Mouse (Mus musculus) liver, postnatal 0 days (tissue): ENCODE data around the gene Hbs1l. TPM values are rescaled to one million over a fixed set of nuclear protein-coding genes. Genes with fewer than 3 reads are reported as not detected.

ENCODE experiments used
- ATAC-seq: fragments of 200-750 bp; cut with Nextera tagmentation; 2 replicates; pipeline ENCODE4 v1.8.0; 2017; ENCODE audit warnings: mild to moderate bottlenecking, moderate library complexity
- DNase-seq: peaks from one replicate; pipeline ENCODE4 v3.0.0-alpha.2; 2016
- H3K27ac ChIP-seq: fragments of 300-500 bp; sonication (generic); 2 replicates; pipeline ENCODE4 v1.5.1; 2014; ENCODE audit warnings: antibody characterized with exemption, moderate library complexity, mild to moderate bottlenecking, low read depth
- H3K27me3 ChIP-seq: fragments of 300-500 bp; sonication (generic); 2 replicates; pipeline ENCODE4 v1.6.1; 2014; ENCODE audit warnings: low read length, control low read depth, mixed read lengths; ENCODE audit not compliant: insufficient read depth
- H3K36me3 ChIP-seq: fragments of 300-500 bp; sonication (generic); replicated peaks from 2 replicates; pipeline ENCODE4 v1.6.1; 2014; ENCODE audit warnings: mild to moderate bottlenecking, control low read depth, low read length, moderate library complexity, mixed read lengths; ENCODE audit not compliant: insufficient read depth
- H3K4me1 ChIP-seq: fragments of 300-500 bp; sonication (generic); 2 replicates; pipeline ENCODE4 v1.6.1; 2014; ENCODE audit warnings: antibody characterized with exemption, mild to moderate bottlenecking, control low read depth; ENCODE audit not compliant: insufficient read depth
- H3K4me2 ChIP-seq: fragments of 300-500 bp; sonication (generic); 2 replicates; pipeline ENCODE4 v1.6.1; 2014; ENCODE audit warnings: low read depth, mild to moderate bottlenecking, low read length, moderate library complexity, mixed read lengths
- H3K4me3 ChIP-seq: fragments of 300-500 bp; sonication (generic); 2 replicates; pipeline ENCODE4 v1.5.1; 2014; ENCODE audit warnings: low read depth, low read length
- H3K9ac ChIP-seq: fragments of 300-500 bp; sonication (generic); replicated peaks from 2 replicates; pipeline ENCODE4 v1.6.1; 2014; ENCODE audit warnings: mild to moderate bottlenecking, moderate library complexity
- H3K9me3 ChIP-seq: fragments of 300-500 bp; sonication (generic); 2 replicates; pipeline ENCODE4 v1.6.1; 2016; ENCODE audit warnings: mild to moderate bottlenecking, control low read depth, low read length, mixed read lengths
- CTCF ChIP-seq: sonication (generic); IDR thresholded peaks from 2 replicates; pipeline ENCODE4 v1.5.1; 2016; ENCODE audit warnings: antibody characterized with exemption, low read depth
- EP300 ChIP-seq: IDR thresholded peaks from 2 replicates; pipeline ENCODE4 v1.6.1; 2016; ENCODE audit warnings: antibody characterized with exemption, low read depth, mild to moderate bottlenecking
- WGBS: fragments of 180-500 bp; shearing (Covaris S2); extraction: QIAGEN DNeasy Blood & Tissue Kit; methylation state at CpG from one replicate; pipeline ENCODE4 v1.1.7; 2014; ENCODE audit not compliant: insufficient replicate concordance; 5-methylcytosine and 5-hydroxymethylcytosine counted together
- polyA plus RNA-seq: library from polyadenylated mRNA; unstranded; fragments of >200 nt; fragmentation: Nextera tagmentation; extraction: Ambion mirVana; gene quantifications from 2 replicates; pipeline ENCODE4 v1.2.1, GENCODE M21; 2015

Gene Hbs1l
- polyA plus RNA-seq, 1 experiment from 2014 or later: 50.9 TPM

DNA sequence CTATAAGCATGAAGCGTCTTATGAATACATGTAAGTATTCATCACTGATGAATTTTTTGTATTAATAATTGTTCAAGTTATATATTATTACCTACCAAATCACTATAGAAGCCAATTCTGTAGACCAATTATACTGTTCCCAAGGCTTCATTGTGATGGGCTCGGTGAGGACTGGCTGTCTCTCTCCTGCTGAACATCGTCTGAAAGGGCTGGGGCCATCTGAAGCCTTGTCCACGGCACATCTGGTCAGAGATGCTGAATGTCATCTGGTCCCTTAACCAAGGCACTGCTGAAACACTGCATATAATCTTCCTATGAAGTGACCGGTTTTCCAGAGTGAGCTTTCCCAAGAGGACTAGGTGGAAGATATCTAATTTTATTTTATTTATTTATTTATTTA, 24.9 kb upstream of the Hbs1l start:
- Histone ChIP-seq H3K9ac (no peak overlapping the region), H3K36me3 (no peaks in the 10 kb centered on the region), H3K4me2 (no peak overlapping the region), H3K4me1 (peaks cover 25% of the 10 kb centered on the region), H3K9me3 (no peaks in the 10 kb centered on the region), H3K4me3 (no peak overlapping the region), H3K27ac (no peak overlapping the region), H3K27me3 (no peaks in the 10 kb centered on the region)
- DNase-seq: no peak
- TF ChIP-seq EP300 (no peak), CTCF (no peak)
- WGBS: 89% methylated on average over 5 of the region's 5 CpGs
- ATAC-seq: no peak

DNA sequence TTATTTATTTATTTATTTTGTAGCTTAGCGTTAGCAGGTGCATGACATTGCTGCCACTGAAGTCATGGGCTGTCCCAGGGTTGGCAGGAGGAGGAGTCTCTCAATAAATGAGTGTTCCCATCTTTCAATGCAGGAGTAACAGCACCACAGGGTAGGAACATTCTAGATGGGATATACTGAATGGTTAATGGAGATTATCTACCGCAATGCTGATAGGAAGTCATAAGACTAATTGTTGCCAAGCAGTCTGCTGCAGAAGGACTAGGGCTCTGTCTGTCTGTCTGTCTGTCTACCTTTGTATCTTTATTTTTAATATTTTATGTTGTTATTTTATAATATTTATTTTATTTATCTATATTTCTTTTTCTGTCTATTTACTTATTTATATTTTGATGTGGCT, 24.5 kb upstream of the Hbs1l start:
- no peak for TF ChIP-seq CTCF
- no peak for TF ChIP-seq EP300
- H3K4me1 ChIP-seq: peaks cover 25% of the 10 kb centered on the region
- H3K36me3 ChIP-seq: no peaks in the 10 kb centered on the region
- no peak overlapping the region for H3K27ac ChIP-seq
- no peak overlapping the region for H3K9ac ChIP-seq
- no peaks in the 10 kb centered on the region for H3K27me3 ChIP-seq
- DNase-seq (no peak), ATAC-seq (no peak)
- no peak overlapping the region for H3K4me3 ChIP-seq
- H3K9me3 ChIP-seq: no peaks in the 10 kb centered on the region
- 90% methylated on average over 2 of the region's 2 CpGs for WGBS
- H3K4me2 ChIP-seq: no peak overlapping the region

DNA sequence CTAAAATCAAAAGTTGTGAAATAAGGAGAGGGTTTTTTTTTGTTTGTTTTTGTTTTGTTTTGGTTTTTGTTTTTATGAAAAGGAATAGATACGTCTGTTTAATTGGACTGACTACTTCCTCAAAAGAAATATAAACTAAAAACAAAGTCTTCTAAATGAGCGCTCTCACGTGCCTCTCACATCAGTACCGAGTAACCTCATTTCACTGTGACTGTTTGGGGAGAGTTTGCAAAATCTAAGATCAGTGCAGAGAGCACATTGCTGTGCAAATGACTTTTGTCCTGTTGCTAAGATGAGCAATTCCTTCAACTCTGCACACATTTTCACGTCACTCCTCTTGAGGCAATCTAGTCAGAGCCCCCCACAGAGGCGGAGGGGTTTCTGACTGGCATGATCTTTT, 24.0 kb upstream of the Hbs1l start:
- no peak for DNase-seq

DNA sequence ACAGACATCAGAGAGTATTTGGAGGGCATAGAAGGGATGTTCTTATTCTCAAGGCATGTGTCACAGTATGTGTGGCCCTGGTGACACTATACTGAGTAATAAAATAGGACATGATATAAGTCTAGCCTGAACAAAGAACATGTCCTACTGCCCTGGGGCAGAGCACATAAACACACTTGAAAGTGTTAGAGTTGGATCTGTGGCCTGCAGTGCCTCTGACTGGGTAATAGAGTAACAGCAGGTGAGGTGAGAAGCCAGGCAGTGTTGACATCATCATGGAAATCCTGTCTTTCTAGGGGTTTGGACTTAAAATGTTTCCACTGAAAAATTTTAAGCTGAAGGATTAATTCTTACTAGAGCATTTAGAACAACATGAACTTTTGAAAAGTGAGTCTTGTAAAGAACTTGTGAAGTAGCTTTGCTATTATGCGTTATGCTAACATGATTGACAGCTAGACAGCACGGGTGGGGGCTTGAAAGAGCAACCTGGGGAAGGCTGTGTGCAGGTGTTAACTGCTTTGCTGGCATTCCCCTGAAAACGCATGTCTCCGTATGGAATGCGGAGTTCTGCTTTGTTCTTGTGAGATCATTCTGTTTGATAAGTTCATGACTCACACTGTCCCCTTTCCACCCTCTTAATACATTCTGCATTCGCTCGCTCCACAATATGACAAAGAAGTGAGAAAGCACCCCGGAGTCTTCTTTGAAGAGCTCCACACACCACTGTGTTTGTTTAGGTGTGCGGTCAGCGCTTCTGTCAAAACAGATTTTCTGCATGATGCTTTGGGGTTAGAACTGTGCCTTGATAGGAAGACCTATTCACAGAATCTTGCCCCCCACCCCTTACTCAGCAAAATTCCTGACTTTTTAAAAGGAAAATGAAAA, 8.3 kb upstream of the Hbs1l start:
- H3K36me3 ChIP-seq: no peaks in the 10 kb centered on the region
- WGBS: 58% methylated on average over 10 of the region's 10 CpGs

More for the DNA sequence above, 24.0 kb upstream of the Hbs1l start:
- H3K36me3 ChIP-seq: no peaks in the 10 kb centered on the region
- H3K27me3 ChIP-seq: no peaks in the 10 kb centered on the region
- no peak overlapping the region for H3K4me2 ChIP-seq
- peaks cover 25% of the 10 kb centered on the region for H3K4me1 ChIP-seq
- H3K4me3 ChIP-seq: no peak overlapping the region
- TF ChIP-seq EP300 (no peak), CTCF (no peak)
- H3K9ac ChIP-seq: no peak overlapping the region
- 78% methylated on average over 6 of the region's 6 CpGs for WGBS
- no peak for ATAC-seq
- no peak overlapping the region for H3K27ac ChIP-seq
- H3K9me3 ChIP-seq: no peaks in the 10 kb centered on the region

DNA sequence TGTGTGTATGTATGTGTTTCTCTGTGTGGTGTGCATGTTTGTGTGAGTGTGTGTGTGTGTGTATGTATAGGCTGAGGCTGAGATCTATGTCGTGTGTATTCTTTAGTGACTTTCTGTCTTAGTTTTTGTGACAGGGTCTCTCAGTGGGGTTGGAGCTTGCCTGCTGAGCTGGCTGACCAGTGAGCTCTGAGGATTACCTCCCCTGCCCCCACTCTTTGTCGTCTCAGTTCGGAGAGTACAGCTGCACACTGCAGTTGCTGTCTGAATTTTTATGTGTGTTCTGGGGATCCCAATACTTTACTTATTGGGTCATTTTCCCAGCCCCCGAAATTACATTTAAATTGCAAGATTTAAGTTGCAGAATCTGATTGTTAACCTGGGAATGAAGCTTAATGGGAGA, 4.6 kb upstream of the Hbs1l start:
- Histone ChIP-seq H3K36me3 (no peaks in the 10 kb centered on the region), H3K9me3 (no peaks in the 10 kb centered on the region), H3K4me2 (no peak overlapping the region), H3K4me3 (no peak overlapping the region), H3K9ac (no peak overlapping the region), H3K27me3 (no peaks in the 10 kb centered on the region), H3K27ac (no peak overlapping the region), H3K4me1 (peaks cover 4% of the 10 kb centered on the region; the same call in 1 of the 2 replicates)
- ATAC-seq: no peak
- DNase-seq: no peak
- 72% methylated on average over 4 of the region's 4 CpGs for WGBS
- TF ChIP-seq CTCF (no peak), EP300 (no peak)

More for the DNA sequence above, 8.3 kb upstream of the Hbs1l start:
- Histone ChIP-seq H3K4me2 (no peak overlapping the region), H3K9ac (no peak overlapping the region), H3K4me3 (no peak overlapping the region), H3K9me3 (no peaks in the 10 kb centered on the region), H3K27ac (no peak overlapping the region), H3K4me1 (no peaks in the 10 kb centered on the region), H3K27me3 (no peaks in the 10 kb centered on the region)
- no peak for ATAC-seq
- no peak for DNase-seq
- peak; percentile 38 for TF ChIP-seq CTCF
- no peak for TF ChIP-seq EP300

DNA sequence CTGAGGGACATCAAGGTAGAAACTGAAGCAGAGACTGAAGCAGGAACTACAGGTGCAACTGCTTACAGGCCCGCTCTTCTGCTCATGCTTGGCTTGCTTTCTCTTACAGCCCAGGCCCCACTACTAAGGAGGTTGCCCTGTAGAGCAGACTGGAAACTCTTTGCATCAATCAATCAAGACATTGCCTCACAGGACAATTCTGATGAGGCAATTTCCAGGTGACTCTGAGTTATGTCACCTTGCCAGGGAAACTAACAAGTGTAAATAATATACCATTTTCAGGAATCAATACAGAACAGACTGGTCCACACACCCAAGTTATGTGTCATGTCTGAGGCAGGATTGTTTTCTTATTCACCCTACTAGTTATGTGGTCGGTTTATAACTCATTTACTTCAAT, 1.6 kb upstream of the Hbs1l start:
- WGBS: 70% methylated on average over 2 of the region's 2 CpGs
- Histone ChIP-seq H3K36me3 (peaks cover 8% of the 10 kb centered on the region), H3K4me2 (no peak overlapping the region), H3K4me1 (peaks cover 18% of the 10 kb centered on the region), H3K9me3 (no peaks in the 10 kb centered on the region), H3K27ac (peak overlapping the region; percentile 90), H3K4me3 (no peak overlapping the region), H3K9ac (no peak overlapping the region), H3K27me3 (no peaks in the 10 kb centered on the region)
- TF ChIP-seq EP300 (peak; percentile 72), CTCF (no peak)
- DNase-seq (peak; percentile 36), ATAC-seq (peak; percentile 55)
